Mouse (Mus musculus) lung, adult 2 months (tissue): ENCODE results near the gene Fstl3.

Experiments
- CTCF ChIP-seq: fragments of 200-500 bp; IDR thresholded peaks from 2 replicates; pipeline ENCODE4 v1.5.1; 2011; ENCODE audit warnings: mild to moderate bottlenecking, low read length, control low read depth; ENCODE audit not compliant: insufficient read depth
- POLR2A ChIP-seq: fragments of 200-500 bp; IDR thresholded peaks from 2 replicates; pipeline ENCODE4 v1.6.1; 2011; ENCODE audit warnings: low read depth, mild to moderate bottlenecking, control low read depth, low read length, borderline replicate concordance; ENCODE audit errors: extremely low read depth

DNA sequence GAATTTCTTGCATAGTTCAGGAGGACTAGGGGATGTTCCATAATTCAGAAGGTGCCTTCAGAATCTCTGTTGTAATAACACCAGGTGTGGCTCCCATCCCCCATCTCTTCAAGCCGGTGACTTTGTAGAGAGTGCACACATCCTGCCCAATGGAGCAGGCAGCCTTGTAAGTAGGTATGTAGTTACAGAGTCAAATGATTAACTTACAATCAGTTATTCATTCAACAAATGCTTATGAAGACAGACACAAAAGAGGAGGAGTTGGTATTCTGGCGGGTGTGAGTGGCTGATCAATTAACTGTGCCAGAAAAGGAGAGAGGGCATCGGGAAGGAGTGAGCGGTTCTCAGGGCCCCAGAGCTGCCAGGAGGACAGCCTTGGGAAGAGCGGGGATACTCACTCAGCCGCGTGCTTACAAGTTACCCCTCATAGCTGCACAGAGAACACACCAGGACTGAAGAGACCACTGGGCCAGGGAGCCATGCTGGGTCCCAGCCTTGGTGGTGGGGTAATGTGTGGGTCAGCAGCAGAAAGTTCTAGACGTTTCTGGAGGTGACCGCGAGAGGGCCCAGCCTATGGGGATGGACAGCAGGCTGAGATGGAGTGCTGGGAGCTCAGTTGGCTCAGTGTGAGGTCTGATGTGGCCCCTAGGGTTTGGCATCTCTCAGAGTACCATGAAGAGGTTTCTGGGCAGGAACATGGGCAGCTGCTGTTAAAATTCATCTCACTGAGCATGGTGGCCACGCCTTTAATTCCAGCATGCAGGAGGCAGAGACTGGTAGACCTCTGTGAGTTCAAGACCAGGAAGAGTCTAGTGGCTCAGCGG, 38.8 kb downstream of the Fstl3 start:
- TF ChIP-seq CTCF: no peak
- TF ChIP-seq POLR2A: no peak
